Mouse (Mus musculus): ENCODE results near the gene Defa20. TPM values are rescaled to one million over a fixed set of nuclear protein-coding genes. Genes with fewer than 3 reads are reported as not detected.
"Not testable (repeated sequence)": the region's sequence is repeated elsewhere in the genome, so short reads cannot be mapped to it uniquely, and the experiment has no call there.

Defa20 gene
- total RNA-seq (2017) = not detected in 3 replicates

DNA sequence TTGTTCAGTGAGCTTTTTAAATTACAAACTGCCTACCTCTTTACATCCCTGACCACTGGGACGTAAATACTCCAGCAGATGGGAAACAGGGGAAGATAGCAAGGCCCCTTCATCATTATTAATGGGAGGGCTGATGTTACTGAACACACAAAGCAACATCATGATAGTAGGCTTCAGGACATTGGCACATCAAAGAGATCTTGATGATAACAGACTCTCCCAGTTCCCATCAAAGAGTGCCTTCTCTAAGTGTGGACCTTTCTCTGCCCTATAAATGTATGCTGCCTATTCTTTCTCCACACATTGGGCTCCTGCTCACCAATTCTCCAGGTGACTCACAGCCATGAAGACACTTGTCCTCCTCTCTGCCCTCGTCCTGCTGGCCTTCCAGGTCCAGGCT, at the start of gene Defa20:
Defa20 (plus strand) TSS at position 301 of the 400 bp plus-strand sequence.
- not testable (repeated sequence) for ATAC-seq (replicated peaks; ENCODE audit: insufficient number of reproducible peaks, low FRiP score, low TSS enrichment, poor library complexity, severe bottlenecking)

DNA sequence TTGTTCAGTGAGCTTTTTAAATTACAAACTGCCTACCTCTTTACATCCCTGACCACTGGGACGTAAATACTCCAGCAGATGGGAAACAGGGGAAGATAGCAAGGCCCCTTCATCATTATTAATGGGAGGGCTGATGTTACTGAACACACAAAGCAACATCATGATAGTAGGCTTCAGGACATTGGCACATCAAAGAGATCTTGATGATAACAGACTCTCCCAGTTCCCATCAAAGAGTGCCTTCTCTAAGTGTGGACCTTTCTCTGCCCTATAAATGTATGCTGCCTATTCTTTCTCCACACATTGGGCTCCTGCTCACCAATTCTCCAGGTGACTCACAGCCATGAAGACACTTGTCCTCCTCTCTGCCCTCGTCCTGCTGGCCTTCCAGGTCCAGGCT, 19.7 kb downstream of the Defa20 start, which contains the start of gene Defa32:
Defa32 (plus strand) TSS at position 301 of the 400 bp plus-strand sequence.
- ATAC-seq (replicated peaks; ENCODE audit: insufficient number of reproducible peaks, low FRiP score, low TSS enrichment, poor library complexity, severe bottlenecking) = not testable (repeated sequence)

Other genes with a start within 250 kb of the Defa20 start
- gene Defa27, start 193.7 kb upstream of the Defa20 start, total RNA-seq (2017) = not detected in 3 replicates
- gene Defa29, start 182.2 kb upstream of the Defa20 start, total RNA-seq (2017) = not detected in 3 replicates
- gene Defa2, start 130.7 kb upstream of the Defa20 start, total RNA-seq (2017) = not detected in 3 replicates
- not detected in 3 replicates for gene Defa33, start 117.4 kb upstream of the Defa20 start, total RNA-seq (2017)
- gene Defa36, start 81.8 kb upstream of the Defa20 start, total RNA-seq (2017) = not detected in 3 replicates
- gene Gm7849, start 52.7 kb upstream of the Defa20 start, total RNA-seq (2017) = not detected in 3 replicates
- gene Defa32, start 19.8 kb downstream of the Defa20 start, total RNA-seq (2017) = not detected in 3 replicates
- gene Defa37, start 56.1 kb downstream of the Defa20 start, total RNA-seq (2017) = not detected in 3 replicates
- gene Defa28, start 73.7 kb downstream of the Defa20 start, total RNA-seq (2017) = not detected in 3 replicates
- not detected in 3 replicates for gene Gm7861, start 85.2 kb downstream of the Defa20 start, total RNA-seq (2017)
- not detected in 3 replicates for gene Defa26, start 108.9 kb downstream of the Defa20 start, total RNA-seq (2017)
- gene Defa17, start 146.5 kb downstream of the Defa20 start, total RNA-seq (2017) = not detected in 3 replicates
- not detected in 3 replicates for gene Defa34, start 156.5 kb downstream of the Defa20 start, total RNA-seq (2017)
- gene AY761184, start 194.4 kb downstream of the Defa20 start, total RNA-seq (2017) = not detected in 3 replicates
- gene Defa24, start 225.2 kb downstream of the Defa20 start, total RNA-seq (2017) = not detected in 3 replicates

All from monocyte, adult 5-6 weeks (primary cell).